Mouse (Mus musculus) embryo, embryonic 11.5 days (tissue): ENCODE results near the gene Ncf1.

Experiments used
- DNase-seq: peaks from one replicate; pipeline ENCODE4 v3.0.0-alpha.2; 2012; ENCODE audit warnings: low read depth, low spot score

Ncf1 gene

DNA sequence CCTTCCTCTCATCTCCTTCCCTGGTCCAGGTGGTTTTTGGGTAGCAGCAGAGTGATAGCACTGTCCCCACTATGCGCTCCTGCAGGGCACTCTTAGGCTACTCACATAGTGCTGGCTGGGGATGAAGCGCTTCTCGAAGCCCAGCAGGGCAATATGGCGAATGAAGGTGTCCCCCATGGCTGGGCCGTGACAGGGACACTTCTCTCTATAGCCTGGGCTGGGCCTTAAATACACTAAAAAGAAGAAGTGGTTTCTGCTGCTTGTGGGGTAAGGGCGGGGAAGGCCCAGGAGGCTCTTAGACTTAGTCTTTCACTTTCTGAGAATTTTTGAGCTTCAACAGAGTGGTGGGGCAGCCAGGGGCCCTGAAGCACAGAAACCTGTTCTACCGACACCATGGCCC, at the start of gene Ncf1:
Gene Ncf1 (minus strand): TSS at position 235 of the 400 bp plus-strand sequence.
- no peak for DNase-seq

DNA sequence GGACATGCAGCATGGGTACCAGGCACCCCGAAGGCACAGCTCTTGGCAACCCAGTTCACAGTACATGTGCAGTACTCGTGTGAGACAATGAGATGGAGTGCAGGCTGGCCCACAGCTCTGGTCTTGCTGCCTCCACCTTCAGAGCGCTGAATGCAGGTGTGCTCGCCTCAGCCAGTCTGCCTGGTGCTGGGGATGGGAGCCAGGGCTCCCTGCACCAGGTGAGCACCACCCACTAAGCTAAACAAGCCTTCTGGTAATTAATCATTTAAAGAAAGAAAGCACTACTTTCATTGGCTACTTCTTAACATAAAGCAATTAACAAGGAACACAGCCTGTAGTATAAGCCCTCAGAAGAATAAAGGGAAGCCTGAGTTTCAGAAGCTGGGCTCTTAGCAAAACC, 47.7 kb upstream of the Ncf1 start:
- DNase-seq: no peak

DNA sequence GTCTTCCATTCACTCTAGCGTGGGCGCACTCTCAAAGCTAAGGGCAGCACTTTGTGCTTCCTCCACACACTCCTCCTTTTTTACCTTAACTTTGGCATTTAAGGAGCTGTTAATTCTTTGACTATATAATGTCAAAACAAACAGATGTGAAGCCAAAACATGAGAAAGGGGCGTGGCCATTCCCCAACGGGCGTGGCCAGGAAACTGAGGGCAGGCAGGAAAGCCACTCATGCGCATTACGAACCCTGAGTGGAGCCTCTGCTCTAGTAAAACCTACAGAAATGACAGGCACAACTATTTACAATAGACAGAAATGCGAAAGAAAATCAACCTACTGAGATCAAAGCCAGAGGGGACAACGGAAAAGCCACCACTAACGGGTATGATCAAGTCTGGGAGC, 46.1 kb upstream of the Ncf1 start:
- no peak for DNase-seq

DNA sequence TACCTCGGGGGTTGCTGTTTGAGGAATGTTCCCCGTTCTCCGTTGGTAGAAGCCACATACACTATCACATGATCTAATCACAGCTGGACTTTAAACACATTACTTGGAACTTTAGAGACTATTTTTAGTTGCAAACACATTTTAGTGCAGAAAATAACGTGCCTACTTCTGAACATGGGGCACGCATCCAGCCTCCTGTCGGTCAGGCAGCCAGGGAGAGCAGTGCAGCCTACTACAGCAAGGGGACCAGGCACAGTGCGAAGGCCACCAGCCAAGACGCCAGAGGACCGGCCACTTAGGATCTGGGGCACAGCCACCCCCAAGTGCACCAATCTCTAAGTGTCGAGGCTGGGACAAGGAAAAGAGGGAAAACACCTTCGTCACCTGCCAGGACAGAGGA, 45.6 kb upstream of the Ncf1 start:
- DNase-seq: no peak

DNA sequence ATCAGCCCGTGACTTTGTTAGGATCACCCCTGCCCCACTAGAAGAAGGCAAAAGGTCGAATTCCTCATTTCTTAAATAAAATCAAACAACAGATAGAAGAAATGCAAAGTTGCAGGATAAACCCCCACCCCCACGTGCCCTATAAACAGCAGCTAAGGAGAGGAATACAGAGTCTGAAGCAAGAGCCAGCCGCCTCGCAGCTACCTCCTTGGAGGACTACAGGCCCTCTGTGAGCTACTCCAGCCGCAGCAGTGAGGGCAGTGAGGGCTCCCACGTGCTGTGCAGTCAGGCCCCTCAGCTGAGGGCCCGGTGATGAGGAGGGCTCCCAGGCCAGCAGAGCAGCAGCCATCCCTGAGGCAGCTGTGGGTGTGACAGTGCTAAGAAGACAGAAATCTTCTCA, 44.3 kb upstream of the Ncf1 start:
- DNase-seq: no peak

DNA sequence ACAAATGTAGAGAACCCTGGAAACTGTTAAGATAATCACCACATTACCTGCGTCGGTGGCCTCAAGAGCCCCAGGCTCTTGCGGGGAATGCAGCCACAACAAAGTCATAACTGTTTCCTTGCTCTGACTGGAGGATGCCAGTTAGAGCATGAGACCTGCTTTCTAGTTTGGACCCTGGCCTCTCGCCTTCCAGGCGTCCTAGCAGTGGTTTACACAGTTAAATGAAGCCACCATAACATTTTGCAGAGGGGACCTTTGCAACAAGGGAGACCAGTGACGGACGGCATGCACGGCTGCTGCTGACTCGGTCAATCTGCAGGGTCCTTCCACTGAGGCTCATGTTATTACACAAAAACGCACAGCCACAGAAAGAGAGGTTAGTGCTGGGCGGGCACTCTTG, 43.3 kb upstream of the Ncf1 start:
- DNase-seq: no peak

DNA sequence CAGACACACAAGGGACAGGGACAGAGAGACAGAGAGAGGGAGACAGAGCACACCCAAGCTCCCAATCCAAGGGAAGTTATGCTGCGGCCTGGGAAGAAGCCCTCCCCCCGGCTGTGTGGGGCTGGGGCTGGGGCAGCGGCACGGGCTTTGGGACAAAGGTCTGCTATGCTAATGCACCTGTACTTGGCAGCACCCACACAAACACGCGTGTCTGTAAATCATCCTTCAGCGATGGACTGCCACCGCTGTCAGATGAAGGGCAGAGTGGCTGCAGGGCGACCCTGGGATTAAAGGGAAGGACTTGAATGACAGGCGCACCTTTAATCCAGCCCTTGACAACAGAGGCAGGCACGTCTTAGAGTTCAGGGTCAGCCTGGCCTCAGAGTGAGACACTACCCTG, 42.0 kb upstream of the Ncf1 start:
- no peak for DNase-seq

DNA sequence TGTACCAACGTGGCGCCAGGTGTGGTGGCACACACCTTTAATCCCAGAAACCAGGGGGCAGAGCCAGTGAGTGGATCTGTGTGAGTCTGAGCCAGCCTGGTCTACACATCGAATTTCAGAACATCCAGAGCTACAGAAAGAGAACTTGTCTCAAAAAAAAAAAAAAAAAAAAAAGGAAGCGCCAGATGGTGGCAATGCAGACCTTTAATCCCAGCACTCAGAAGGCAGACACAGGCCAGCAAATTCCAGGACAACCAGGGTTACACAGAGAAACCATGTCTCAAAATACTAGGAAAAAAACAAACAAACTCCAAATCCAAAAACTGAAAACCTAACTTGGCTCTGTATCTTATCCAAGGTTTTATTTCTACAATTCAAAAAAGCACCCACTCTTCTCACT, 41.1 kb upstream of the Ncf1 start:
- DNase-seq: no peak

DNA sequence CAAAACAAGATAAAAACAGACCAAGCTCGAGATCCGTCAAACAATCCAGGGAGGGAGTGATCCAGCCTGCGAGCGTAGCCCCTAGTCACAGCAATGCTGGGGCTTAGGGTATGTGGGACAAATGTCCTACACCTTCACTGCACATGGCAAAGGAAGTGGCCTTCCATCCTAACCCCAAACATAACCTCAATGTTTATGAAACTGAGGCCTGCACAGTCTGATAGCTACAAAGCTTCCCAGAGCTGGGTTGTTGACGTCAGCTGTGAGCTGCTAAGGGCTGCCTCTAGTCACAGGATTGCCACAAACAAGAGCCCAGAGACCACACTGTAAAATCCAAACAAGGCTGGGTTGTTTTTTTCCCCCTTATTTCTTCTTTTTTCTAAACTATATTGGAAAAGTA, 40.3 kb upstream of the Ncf1 start:
- DNase-seq: no peak

DNA sequence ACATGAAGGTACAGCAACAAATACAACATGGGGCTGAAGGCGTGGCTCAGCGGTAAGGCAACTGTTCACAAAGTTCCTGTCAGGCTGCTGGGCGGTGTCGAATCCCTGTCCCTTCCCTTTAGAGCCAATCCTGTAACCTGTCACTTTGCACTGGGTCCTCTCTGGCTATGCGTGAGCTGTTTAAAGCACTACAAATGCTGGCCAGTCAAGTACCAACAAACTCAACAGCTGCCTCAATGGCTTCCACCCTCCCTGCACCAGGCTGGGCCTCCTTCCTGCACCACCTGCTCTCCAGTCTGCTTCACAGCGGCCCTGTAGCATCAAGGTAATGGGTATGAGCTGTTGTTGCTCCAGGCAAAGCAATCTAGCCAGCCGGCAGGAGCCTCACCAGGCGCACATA, 39.3 kb upstream of the Ncf1 start:
- DNase-seq: no peak

DNA sequence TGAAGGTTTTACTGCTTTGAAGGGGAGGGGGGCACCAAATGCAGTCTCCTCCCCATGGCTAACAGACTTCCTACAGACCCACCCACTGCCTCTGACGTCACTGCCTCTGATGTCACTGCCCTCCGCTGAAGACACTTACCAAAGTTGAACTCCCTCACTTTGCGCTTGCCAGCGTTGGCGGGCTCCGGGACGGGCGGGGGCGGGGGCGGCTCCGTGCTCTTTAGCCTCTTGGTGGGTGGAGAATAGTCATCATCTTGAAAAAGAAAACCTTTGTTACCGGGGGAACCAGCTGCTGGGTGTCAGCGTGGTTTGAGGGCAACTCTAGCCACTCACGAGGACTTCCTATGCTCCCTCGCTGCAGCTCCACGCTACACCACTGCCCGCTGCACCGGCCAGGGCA, 37.0 kb upstream of the Ncf1 start:
- no peak for DNase-seq

DNA sequence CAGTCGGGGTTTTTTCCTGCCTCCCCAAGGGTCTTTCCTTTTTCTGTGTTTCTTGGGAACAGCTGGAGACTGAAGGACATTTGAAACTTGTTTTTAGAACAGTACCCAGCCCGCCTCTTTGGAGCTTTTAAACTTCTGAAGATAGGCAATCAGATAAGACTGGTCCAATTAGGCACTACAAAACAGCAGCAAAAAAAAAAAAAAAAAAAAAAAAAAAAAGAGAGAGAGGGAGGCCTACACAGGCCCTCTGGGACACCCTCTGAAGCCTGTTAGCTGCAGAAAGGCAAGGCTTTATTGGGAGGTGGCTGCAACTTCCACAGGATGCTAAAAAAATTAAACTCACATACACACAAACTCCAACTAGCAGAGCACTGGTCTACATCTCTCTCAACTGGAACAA, 36.5 kb upstream of the Ncf1 start:
- no peak for DNase-seq

DNA sequence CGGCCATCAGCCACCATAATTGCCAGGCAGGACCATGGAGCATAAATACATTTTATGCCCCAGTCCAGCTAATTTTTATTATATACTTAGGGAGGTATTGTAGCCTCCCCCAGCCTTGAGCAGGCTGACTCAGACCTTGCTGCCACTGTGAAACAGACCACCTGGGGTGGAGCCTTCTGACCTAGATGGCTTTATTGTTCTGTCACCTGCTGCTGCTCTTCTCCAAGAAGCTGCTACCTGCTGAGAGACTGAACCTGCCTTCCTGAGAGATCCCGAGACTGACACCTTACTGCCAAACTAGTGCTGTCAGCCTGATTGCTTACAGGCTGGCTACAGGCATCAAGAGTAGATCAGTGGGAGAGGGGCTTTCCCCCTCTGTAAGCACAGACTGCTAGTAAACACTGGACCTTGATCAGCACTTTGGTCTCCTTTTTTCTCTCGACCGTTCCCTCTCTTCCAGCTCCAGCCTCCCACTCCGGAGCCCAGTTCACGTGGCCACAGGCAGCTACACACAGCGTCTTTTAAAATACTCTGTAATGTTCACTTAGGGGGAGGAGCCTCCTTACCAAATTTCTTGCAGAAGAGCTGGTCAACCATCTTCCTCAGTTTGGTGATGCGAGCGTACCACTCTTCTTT, 30.7 kb upstream of the Ncf1 start:
- DNase-seq: no peak

DNA sequence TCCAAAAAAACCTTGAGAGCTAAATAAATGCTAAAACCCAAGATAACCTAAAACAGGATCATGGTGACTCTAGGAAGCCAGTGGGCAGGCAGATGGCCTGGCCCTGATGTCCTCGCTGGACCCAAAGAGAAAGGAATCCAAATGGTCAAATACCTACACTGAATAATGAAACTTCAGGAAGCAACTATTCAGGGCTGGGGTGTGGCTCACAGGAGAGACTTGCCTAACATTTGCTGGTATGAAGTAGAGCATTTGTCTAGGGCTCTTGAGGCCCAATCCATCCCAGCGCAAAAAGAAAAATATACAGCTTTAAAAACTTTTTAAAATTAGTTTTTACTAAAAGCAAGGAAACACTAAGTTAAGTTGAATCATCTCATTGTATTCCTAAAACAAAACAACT, 29.5 kb upstream of the Ncf1 start:
- no peak for DNase-seq

DNA sequence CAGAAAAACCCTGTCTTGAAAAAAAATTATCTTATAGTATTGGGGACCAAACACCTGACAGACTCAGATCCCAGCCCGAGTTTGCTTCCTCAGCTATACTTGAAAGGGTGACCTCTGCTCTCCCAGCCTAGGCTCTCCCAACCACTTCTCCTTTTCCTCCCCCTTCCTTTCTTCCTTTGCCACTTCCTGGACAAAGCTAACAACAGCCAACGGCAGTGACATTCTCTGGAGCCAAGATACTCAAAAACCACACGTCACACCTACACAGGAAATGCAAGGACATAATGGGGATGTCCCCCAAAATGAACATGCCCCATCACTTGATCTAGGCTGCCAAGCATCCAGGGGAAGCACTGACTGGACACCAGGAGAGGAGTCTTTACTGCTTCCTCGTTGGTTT, 29.0 kb upstream of the Ncf1 start:
- no peak for DNase-seq

DNA sequence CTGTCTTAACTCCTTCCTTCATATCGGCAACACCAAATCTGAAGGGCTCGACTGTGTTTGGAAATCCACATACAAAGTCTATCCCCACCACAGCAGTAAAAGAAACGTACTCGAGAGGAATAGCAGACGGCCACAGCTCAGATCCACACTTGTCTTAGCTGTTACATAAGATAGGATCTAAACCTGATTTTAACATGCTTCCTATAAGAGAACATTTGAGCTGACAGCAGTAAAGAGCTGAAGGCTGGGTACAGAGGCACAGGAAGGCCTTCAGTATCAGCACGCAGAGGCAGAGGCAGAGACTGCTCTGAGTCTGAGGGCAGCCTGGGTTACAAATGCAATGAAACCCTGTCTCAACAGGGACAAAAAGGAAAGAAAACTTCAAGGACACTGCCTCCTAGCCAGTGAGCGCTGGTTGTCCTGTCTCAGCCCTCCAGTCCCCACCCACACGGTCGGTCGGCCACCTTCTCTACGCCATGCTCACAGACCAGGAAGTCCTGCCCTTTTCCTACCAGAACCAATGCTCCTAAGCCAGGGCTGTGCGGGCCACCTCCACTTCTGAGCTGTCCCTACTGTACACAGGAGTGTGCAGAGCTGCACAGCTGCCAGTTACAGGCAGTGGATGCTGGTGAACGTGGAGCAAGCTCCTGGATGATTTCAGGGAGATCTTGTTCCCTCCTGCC, 28.1 kb upstream of the Ncf1 start:
- no peak for DNase-seq

DNA sequence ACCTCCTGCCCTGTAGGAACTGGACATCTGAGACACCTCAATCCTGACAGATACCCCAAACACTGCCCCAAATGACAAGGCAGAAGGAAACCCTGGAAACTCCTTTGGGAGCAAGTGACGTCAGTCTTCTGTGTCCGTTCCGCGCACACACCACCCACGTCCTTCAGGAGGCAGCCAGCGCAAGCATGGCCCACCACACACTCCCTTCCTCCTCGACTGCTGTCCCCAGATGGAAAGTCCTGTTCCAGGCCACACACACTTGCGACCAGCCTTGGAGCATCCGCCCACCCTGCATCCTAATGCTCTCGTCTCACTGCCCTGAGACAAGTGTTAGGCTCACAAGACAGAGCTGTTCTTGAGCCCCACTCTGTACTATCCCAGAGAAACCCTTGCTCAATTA, 25.9 kb upstream of the Ncf1 start:
- DNase-seq: no peak

DNA sequence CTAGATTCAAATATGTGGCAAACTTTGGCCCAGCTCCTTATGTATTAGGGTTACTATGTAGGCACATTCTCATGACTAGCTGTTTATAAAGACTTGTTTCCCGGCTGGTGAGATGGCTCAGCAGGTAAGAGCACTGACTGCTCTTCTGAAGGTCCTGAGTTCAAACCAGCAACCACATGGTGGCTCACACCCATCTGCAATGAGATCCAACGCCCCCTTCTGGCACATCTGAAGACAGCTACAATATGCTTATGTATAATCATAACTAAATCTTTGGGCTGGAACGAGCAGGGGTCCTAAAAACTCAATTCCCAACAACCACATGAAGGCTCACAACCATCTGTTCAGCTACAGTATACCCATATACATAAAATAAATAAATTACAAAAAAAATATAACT, 24.4 kb upstream of the Ncf1 start:
- DNase-seq: no peak

DNA sequence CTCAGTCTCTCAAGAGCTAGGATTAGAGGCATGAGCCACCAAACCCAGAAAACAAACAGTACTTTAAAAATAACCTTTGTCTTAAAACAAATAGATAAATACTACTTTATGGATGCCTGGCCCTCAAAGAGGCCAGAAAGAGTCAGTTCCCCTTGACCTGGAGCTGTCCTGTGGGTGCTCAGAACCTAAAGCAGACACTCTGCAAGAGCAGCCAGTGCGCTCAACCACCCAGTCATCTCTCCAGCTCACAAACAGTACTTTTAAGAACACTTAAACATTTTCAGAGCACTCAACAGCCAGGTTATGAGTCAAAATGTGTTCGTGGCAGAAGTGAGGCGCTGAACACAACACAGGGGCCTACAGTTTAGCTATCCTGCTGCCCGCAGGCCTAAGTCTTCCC, 21.7 kb upstream of the Ncf1 start:
- no peak for DNase-seq

DNA sequence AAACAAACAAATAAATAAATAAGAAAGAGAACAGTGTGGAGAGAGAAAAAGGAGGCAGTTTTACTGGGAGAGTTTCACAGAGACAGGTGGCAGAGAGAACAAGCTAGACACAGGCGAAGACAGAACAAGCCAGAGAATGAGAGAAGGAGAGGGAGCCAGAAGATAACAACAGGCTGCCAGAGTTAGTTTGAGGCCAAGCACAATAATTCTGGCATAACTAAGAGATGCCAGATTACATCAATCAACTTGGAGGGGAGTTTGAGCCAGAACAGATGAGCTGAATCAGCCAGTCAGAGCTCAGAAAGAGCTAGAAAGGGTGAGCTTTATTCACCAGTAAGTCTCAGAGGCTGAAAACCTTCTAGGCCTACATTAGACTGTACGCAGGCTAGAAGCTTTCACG, 21.2 kb upstream of the Ncf1 start:
- DNase-seq: no peak

DNA sequence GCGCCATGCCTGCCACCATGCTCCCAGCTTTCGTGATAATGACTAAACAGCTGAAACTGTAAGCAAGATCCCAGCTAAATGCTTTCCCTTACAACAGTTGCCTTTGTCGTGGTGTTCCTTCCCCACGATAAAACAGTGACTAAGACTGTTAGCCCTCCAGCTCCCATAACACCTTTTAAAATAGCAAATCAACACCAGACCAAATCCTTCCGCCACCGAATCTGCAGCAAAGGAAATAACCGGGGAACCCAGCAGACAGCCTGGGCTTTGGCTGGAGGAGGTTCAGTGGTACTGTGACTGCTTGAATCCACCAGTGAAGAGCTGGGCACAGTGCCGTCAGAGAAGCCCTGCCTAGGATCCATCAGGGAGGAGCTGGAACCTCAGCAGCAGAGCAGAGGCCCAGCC, 19.8 kb upstream of the Ncf1 start:
- DNase-seq: no peak

DNA sequence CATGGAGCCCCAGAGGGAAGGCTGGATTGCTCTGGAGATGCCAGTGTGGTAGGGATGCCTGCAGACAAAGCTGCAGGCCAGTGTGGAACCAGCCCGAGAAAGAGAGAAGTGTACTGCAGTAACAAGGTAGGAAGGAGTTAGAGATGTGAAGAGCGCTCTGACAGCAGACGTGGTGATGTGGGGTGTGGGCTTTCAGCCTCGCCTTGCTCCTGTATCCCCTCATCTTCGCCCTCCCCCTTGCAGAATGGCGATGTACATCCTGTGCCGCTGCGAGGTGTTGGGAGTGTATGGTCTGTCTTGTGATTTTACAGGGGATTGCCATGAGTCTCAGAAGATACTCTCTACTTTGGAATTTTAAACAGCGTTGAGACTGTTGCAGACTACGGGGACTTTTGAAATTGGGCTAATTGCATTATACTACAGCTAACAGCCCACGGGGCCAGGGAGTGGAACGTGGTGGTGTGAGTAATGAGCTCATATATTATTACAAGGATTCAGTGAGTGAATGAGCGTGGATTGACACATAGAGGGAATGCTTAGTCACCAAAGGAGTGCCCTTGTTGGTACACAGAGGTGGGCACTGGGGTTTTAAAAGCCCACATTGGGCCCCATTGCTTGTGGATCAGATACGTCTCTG, 19.3 kb upstream of the Ncf1 start:
- DNase-seq: no peak

DNA sequence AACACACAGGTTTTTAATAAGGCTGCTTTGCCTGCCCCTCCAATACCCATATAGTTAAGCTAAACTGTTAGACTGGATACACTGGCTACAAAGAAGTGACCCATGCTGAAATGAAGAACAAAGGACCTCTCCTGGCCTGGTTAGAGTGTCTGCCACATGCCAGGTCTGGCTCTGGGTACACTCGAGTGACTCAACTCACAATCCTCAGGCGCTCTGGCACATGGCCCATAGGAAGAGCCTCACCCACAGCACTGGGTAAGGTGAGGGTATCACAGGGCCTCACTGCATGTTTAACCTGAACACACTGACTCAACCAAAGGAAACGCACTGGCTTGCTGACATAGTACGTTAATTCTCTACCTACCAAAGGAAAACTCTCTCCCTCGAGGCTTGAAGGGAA, 16.7 kb upstream of the Ncf1 start:
- DNase-seq: no peak
